Mouse (Mus musculus): Measurements from ENCODE around the gene Flnc. TPM values are rescaled to one million over a fixed set of nuclear protein-coding genes. Genes with fewer than 3 reads are reported as not detected.

Gene Flnc
- polyA plus RNA-seq, 1 experiment from 2014 or later: 47.7 TPM

DNA sequence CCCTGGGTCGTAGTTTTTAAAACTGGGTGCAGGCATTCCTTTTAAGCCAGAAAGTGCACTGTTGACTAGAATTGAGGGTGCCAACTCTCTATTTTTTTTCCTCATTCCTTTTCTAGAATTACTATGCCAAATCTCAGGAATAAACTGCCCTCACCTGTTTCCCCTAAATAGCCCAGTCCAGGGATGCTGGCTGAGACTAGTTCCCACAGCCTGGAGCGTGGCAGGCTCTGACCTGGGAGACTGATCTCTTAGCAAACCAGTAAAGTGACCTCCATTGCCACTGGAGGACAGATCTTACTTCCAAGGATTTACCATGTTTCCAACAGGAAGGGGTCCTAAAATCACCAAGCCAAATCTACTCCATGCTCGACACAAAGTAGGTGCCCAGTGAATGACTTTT is 35.8 kb downstream of the Flnc start:
- no peak overlapping the region for H3K27ac ChIP-seq (replicated peaks in 1 of 2; ENCODE audit: control insufficient read depth in 1 of 2, insufficient read depth in 1 of 2, low read depth in 2 of 2, low read length in 2 of 2)
- ATAC-seq (ENCODE audit: insufficient number of reproducible peaks, insufficient read depth, low FRiP score, low read depth): no peak
- no peaks in the 10 kb centered on the region for H3K27me3 ChIP-seq (ENCODE audit: control insufficient read depth, insufficient read depth, low read length)
- H3K9me3 ChIP-seq (ENCODE audit: control insufficient read depth, low read length): no peaks in the 10 kb centered on the region
- peak overlapping the region in 1 of 2 experiments; percentile 53; a peak in 1 of 4 replicates for H3K4me3 ChIP-seq (ENCODE audit: control insufficient read depth in 1 of 2, insufficient read depth in 1 of 2, low read depth in 1 of 2, low read length in 2 of 2)
- H3K9ac ChIP-seq (ENCODE audit: low read length): no peak overlapping the region
- peaks cover 3 to 4% of the 10 kb centered on the region in 2 experiments; a peak in 3 of 4 replicates for H3K4me1 ChIP-seq (ENCODE audit: control insufficient read depth in 2 of 2, insufficient read depth in 2 of 2, low read length in 2 of 2)
- H3K36me3 ChIP-seq (ENCODE audit: control insufficient read depth, insufficient read depth, low read length): peaks cover 21% of the 10 kb centered on the region
- peak overlapping the region; percentile 87 for H3K4me2 ChIP-seq (ENCODE audit: low read length)
- WGBS: 90% methylated on average over 3 of the region's 3 CpGs

DNA sequence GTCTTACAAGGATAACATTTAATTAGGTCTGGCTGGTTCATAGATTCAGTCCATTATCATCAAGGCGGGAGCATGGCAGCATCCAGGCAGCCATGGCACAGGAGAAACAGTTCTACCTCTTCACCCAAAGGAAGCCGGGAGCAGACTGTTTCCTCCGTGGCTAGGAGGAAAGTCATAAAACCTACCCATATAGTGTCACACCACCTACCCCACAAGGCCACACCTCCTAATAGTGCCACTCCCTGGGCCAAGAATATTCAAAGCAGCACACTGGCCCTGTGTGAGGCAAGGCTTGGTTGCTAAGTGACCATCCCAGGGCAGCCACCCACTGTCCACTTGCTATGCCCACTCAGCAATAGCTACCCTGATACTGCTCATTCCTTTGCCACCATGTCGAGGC is 38.1 kb downstream of the Flnc start, which contains the start of gene Atp6v1fnb:
Gene Atp6v1fnb (plus strand): TSS at position 301 of the 400 bp plus-strand sequence.
- H3K4me2 ChIP-seq (ENCODE audit: low read length): no peak within 1 kb of the TSS
- peaks cover 21% of the 10 kb centered on the region for H3K36me3 ChIP-seq (ENCODE audit: control insufficient read depth, insufficient read depth, low read length)

DNA sequence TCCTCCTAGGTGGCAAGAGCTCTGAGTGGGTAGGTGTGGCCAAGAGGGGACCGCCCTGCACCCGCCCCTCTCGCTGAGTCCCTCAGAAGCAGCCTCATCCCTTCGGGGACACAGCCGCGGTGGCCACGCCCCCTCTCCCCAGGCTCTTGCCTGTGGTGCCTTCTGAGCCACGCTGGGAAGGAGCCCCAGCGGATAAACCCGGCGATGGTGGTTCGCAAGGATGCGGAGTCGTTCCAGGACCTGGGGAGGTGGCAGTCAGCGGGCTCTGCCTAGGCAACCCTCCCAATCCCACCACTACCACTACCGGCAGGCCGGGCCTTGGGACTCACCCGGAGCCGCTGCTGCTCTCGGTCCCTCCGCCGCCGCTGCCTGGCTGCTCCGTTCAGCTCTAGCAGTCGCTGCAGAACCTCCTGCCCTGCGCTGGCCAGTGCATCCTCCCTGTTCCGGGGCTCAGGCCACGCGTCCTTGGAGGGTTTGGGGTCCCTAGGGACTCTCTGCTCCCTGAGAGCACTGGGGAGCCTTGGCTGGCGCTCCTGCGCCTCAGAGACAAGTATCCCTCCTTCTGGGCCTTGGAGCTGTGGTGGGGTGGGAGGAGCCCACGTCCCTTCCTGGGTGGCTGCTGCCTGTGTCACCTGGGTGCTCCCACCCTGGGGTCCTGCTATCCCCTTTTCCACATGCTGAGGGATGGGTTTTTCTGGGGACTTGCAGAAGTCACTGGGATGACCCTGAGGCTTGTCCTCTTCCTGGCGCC is 41.1 kb downstream of the Flnc start:
- Histone ChIP-seq H3K27me3 (ENCODE audit: control insufficient read depth, insufficient read depth, low read length) (no peaks in the 10 kb centered on the region), H3K27ac (replicated peaks in 1 of 2; ENCODE audit: control insufficient read depth in 1 of 2, insufficient read depth in 1 of 2, low read depth in 2 of 2, low read length in 2 of 2) (peak overlapping the region; percentile 4 to 48; a peak in 1 of 4 replicates), H3K9me3 (ENCODE audit: control insufficient read depth, low read length) (no peaks in the 10 kb centered on the region), H3K4me1 (ENCODE audit: control insufficient read depth in 2 of 2, insufficient read depth in 2 of 2, low read length in 2 of 2) (peaks cover 7 to 9% of the 10 kb centered on the region in 2 experiments; a peak in 3 of 4 replicates), H3K4me3 (ENCODE audit: control insufficient read depth in 1 of 2, insufficient read depth in 1 of 2, low read depth in 1 of 2, low read length in 2 of 2) (peak overlapping the region; percentile 45 to 50), H3K9ac (ENCODE audit: low read length) (peak overlapping the region; percentile 72), H3K36me3 (ENCODE audit: control insufficient read depth, insufficient read depth, low read length) (peaks cover 21% of the 10 kb centered on the region), H3K4me2 (ENCODE audit: low read length) (peak overlapping the region; percentile 88)
- WGBS: 4% methylated on average over 33 of the region's 33 CpGs
- peak; percentile 89 for ATAC-seq (ENCODE audit: insufficient number of reproducible peaks, insufficient read depth, low FRiP score, low read depth)

More for the DNA sequence above, 38.1 kb downstream of the Flnc start, which contains the start of gene Atp6v1fnb:
- H3K4me3 ChIP-seq (ENCODE audit: control insufficient read depth in 1 of 2, insufficient read depth in 1 of 2, low read depth in 1 of 2, low read length in 2 of 2): no peak within 1 kb of the TSS
- no peak within 1 kb of the TSS for H3K27ac ChIP-seq (replicated peaks in 1 of 2; ENCODE audit: control insufficient read depth in 1 of 2, insufficient read depth in 1 of 2, low read depth in 2 of 2, low read length in 2 of 2)
- no peaks in the 10 kb centered on the region for H3K27me3 ChIP-seq (ENCODE audit: control insufficient read depth, insufficient read depth, low read length)
- WGBS: 91% methylated on average over 4 of the region's 4 CpGs
- H3K9me3 ChIP-seq (ENCODE audit: control insufficient read depth, low read length): no peaks in the 10 kb centered on the region
- peaks cover 9 to 11% of the 10 kb centered on the region in 2 experiments; a peak in 3 of 4 replicates for H3K4me1 ChIP-seq (ENCODE audit: control insufficient read depth in 2 of 2, insufficient read depth in 2 of 2, low read length in 2 of 2)
- H3K9ac ChIP-seq (ENCODE audit: low read length): no peak within 1 kb of the TSS
- ATAC-seq (ENCODE audit: insufficient number of reproducible peaks, insufficient read depth, low FRiP score, low read depth): no peak

DNA sequence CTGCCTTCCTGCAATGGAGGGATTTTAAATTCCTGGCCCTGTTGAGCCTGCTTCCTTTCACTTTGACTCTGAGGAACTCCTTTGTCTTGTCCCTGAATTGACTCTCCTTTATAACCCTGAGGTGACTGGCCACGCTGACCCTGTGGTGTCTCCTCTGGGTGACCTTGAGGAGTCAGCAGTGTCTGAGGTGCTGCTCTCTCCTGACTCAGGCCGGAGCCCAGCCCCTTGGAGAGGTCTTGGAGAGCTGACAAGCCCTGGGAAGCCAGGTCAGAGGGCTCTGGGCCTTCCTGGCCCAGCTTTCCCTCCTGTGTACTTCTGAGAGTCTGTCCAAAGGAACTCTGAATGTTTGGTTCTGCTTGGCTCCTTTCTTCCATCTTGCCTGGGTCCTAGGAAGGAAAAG is 41.7 kb downstream of the Flnc start:
- H3K9me3 ChIP-seq (ENCODE audit: control insufficient read depth, low read length): no peaks in the 10 kb centered on the region
- H3K27ac ChIP-seq (replicated peaks in 1 of 2; ENCODE audit: control insufficient read depth in 1 of 2, insufficient read depth in 1 of 2, low read depth in 2 of 2, low read length in 2 of 2): 0 out of 4 replicates have a peak overlapping the region, but pooled peaks of 1 of the 2 experiments have one; percentile 48
- 57% methylated on average over 2 of the region's 2 CpGs for WGBS
- peaks cover 19% of the 10 kb centered on the region for H3K36me3 ChIP-seq (ENCODE audit: control insufficient read depth, insufficient read depth, low read length)
- H3K4me2 ChIP-seq (ENCODE audit: low read length): peak overlapping the region; percentile 88
- ATAC-seq (ENCODE audit: insufficient number of reproducible peaks, insufficient read depth, low FRiP score, low read depth): no peak
- H3K4me3 ChIP-seq (ENCODE audit: control insufficient read depth in 1 of 2, insufficient read depth in 1 of 2, low read depth in 1 of 2, low read length in 2 of 2): no peak overlapping the region; a peak in 1 of 4 replicates
- no peak overlapping the region for H3K9ac ChIP-seq (ENCODE audit: low read length)
- H3K4me1 ChIP-seq (ENCODE audit: control insufficient read depth in 2 of 2, insufficient read depth in 2 of 2, low read length in 2 of 2): peaks cover 7 to 9% of the 10 kb centered on the region in 2 experiments; a peak in 3 of 4 replicates
- no peaks in the 10 kb centered on the region for H3K27me3 ChIP-seq (ENCODE audit: control insufficient read depth, insufficient read depth, low read length)

DNA sequence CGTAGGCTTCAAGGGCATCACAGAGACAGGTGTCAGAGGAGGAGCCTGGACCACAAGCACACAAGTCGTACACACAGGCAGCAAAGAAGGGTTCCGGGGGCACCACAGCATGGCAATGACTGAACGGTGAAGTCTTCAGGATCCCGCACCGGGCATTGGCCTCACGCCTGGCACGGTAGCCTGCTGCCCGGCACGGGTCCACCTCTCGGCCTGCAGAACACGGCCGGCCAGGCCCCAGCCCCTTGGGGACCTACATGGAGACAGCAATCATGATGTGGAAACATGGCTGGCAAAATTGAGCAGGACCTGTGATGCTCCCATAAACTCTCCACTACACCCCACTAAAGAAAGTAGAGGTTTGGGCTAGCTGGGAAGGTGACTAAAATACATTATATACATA is 49.6 kb downstream of the Flnc start:
- no peak overlapping the region for H3K4me3 ChIP-seq (ENCODE audit: control insufficient read depth in 1 of 2, insufficient read depth in 1 of 2, low read depth in 1 of 2, low read length in 2 of 2)
- H3K27me3 ChIP-seq (ENCODE audit: control insufficient read depth, insufficient read depth, low read length): no peaks in the 10 kb centered on the region; the same call in 1 of the 2 replicates
- H3K4me1 ChIP-seq (ENCODE audit: control insufficient read depth in 2 of 2, insufficient read depth in 2 of 2, low read length in 2 of 2): peaks cover 2 to 3% of the 10 kb centered on the region in 2 experiments; a peak in 2 of 4 replicates
- H3K4me2 ChIP-seq (ENCODE audit: low read length): no peak overlapping the region
- no peaks in the 10 kb centered on the region for H3K36me3 ChIP-seq (ENCODE audit: control insufficient read depth, insufficient read depth, low read length)
- no peak for ATAC-seq (ENCODE audit: insufficient number of reproducible peaks, insufficient read depth, low FRiP score, low read depth)
- no peak overlapping the region for H3K27ac ChIP-seq (replicated peaks in 1 of 2; ENCODE audit: control insufficient read depth in 1 of 2, insufficient read depth in 1 of 2, low read depth in 2 of 2, low read length in 2 of 2)
- no peaks in the 10 kb centered on the region for H3K9me3 ChIP-seq (ENCODE audit: control insufficient read depth, low read length)
- WGBS: 91% methylated on average over 13 of the region's 13 CpGs
- no peak overlapping the region for H3K9ac ChIP-seq (ENCODE audit: low read length)

DNA sequence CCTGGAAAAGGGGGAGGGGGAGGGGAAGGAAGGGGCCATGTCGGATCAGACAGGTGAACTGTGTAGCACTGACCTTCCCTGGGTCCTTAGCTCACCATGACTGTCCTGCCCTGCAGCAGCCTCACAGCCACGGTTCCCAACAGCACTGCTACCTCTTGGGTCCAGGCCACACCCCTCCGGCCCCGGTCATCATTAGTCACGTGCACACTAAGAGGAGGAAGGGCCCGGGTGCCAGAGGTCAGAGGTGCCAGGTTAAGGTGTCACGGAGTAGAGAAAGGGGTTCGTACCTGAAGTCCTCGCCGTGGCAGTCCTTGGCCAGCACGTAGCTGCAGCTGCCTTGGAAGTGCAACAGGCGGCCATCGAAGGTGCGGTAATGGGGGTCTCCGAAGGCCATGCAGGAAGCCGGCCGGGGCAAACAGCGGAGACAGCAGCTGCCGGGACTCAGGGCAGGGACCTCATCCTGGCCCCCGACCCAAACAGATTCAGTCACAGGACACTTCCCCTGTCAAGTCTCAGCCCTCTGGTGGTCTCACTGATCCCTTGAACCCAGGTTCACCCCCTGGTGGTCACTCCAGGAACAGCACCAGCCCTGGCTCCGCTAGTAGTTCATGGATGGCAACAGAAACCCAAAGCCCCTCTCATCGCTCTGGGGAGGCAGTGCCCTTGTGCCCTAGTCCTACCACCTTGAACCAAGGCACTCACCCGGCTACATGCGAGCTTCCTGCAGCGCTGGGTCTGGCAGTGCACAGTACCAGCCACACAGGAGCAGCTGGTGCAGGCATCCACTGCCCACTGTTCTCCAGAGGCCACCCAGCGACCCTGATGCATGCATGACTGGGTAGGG is 51.9 kb downstream of the Flnc start:
- WGBS: 7% methylated on average over 26 of the region's 26 CpGs
- ATAC-seq (ENCODE audit: insufficient number of reproducible peaks, insufficient read depth, low FRiP score, low read depth): peak; percentile 68
- H3K9ac ChIP-seq (ENCODE audit: low read length): peak overlapping the region; percentile 62

DNA sequence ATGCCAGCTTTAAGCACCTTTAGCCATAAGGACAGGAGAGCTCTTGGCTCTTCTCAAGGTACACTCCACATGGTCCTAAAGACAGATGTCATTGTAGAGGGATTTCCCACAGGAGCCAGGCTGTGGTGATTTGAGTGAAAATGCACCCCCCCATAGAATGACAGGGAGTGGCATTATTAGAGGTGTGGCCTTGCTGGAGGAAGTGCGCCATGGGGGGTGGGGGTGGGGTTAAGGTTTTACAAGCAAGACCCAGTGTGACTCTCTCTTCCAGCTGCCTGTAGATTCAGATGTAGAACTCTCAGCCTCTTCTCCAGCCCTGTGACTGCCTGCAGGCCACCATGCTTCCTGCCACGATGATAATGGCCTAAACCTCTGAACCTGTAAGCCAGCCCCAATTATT is 52.9 kb downstream of the Flnc start:
- H3K9me3 ChIP-seq (ENCODE audit: control insufficient read depth, low read length): no peaks in the 10 kb centered on the region
- H3K36me3 ChIP-seq (ENCODE audit: control insufficient read depth, insufficient read depth, low read length): no peaks in the 10 kb centered on the region
- no peak for ATAC-seq (ENCODE audit: insufficient number of reproducible peaks, insufficient read depth, low FRiP score, low read depth)
- no peaks in the 10 kb centered on the region; the same call in 1 of the 2 replicates for H3K27me3 ChIP-seq (ENCODE audit: control insufficient read depth, insufficient read depth, low read length)
- no peak overlapping the region for H3K27ac ChIP-seq (replicated peaks in 1 of 2; ENCODE audit: control insufficient read depth in 1 of 2, insufficient read depth in 1 of 2, low read depth in 2 of 2, low read length in 2 of 2)
- no peak overlapping the region for H3K4me3 ChIP-seq (ENCODE audit: control insufficient read depth in 1 of 2, insufficient read depth in 1 of 2, low read depth in 1 of 2, low read length in 2 of 2)
- H3K9ac ChIP-seq (ENCODE audit: low read length): no peak overlapping the region
- peaks cover 2 to 3% of the 10 kb centered on the region in 2 experiments; a peak in 2 of 4 replicates for H3K4me1 ChIP-seq (ENCODE audit: control insufficient read depth in 2 of 2, insufficient read depth in 2 of 2, low read length in 2 of 2)
- WGBS: 52% methylated on average over 2 of the region's 2 CpGs
- no peak overlapping the region for H3K4me2 ChIP-seq (ENCODE audit: low read length)

More for the DNA sequence above, 51.9 kb downstream of the Flnc start:
- H3K27ac ChIP-seq (replicated peaks in 1 of 2; ENCODE audit: control insufficient read depth in 1 of 2, insufficient read depth in 1 of 2, low read depth in 2 of 2, low read length in 2 of 2): no peak overlapping the region
- no peaks in the 10 kb centered on the region for H3K9me3 ChIP-seq (ENCODE audit: control insufficient read depth, low read length)
- H3K4me2 ChIP-seq (ENCODE audit: low read length): peak overlapping the region; percentile 90
- H3K36me3 ChIP-seq (ENCODE audit: control insufficient read depth, insufficient read depth, low read length): no peaks in the 10 kb centered on the region
- no peaks in the 10 kb centered on the region; the same call in 1 of the 2 replicates for H3K27me3 ChIP-seq (ENCODE audit: control insufficient read depth, insufficient read depth, low read length)
- peak overlapping the region; percentile 47 to 48 for H3K4me3 ChIP-seq (ENCODE audit: control insufficient read depth in 1 of 2, insufficient read depth in 1 of 2, low read depth in 1 of 2, low read length in 2 of 2)
- peaks cover 2 to 3% of the 10 kb centered on the region in 2 experiments; a peak in 2 of 4 replicates for H3K4me1 ChIP-seq (ENCODE audit: control insufficient read depth in 2 of 2, insufficient read depth in 2 of 2, low read length in 2 of 2)

Measured in heart, embryonic 14.5 days (tissue).